Mouse (Mus musculus) embryo, embryonic 10 days (tissue): Measurements from ENCODE around the gene Erbb3.

ENCODE experiments used
- DNase-seq: peaks from one replicate; pipeline ENCODE4 v3.0.0-alpha.2; 2015; ENCODE audit warnings: low spot score

The Erbb3 gene

DNA sequence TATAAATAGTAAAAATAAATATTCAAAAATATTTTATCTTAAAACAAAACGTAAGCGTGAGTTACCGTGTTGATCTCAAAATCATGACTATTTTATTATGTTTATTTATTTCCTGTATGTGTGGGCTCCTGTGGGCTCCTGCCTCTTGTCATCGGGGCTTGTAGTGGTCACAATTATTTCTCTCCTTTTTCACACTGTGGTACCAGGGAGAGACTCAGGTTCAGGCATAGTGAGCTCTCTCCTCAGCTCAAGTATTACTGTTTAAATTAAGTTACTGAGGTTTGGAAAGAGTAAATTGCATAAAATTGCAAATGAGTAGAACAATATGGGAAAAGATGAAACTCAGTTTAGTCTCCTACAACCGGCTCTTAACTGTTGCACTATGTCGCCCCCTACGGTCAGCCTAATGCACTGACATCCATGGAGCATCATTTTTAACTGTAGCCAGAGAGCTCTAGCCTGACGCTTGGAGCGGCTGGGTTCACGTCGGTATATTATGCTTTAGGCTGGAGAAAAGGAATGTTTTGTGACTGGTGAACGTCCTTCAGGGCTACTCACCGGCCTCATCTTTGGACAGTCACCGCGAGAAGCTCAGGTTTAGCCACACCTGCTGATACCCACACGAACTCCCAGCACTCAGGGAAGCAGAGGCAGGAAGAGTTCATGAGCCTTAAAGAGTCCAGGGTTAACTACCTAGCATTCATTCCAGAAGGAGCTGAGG lies 23.1 kb upstream of the Erbb3 start:
- DNase-seq, result peak; percentile 93

- DNase-seq, result no peak
Measured at GRCm38 (mm10) chr10:128606483-128606882, 17.0 kb upstream of the Erbb3 start.

DNA sequence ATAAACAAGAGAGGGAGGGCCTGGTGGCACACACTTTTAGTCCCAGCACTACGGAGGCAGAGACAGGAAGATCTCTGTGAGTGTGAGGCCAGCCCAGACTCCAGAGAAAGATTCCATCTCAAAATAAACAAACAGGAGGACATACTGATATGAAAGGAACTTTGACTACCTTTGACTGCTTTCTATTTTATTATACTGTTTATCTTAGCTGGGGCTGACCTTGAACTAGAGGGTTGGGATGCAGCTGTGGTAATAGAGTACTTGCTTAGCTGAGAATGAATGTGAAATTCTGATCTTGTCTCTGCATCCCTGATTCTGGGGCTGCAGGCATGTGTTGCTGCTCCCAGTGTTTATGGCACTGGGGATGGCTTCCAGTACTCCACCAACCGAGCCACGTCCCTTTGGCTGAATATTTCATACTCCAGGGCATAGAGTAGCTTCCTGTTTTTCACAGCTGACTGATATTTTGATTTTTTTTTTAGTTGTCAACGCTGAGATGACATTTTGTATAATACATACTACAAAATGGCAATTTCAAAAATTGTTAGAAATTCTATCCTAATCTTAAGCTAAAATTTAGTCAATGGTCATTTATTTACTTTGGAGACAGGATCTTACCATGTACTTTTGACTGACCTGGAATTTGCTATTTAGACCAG lies 13.1 kb upstream of the Erbb3 start:
- DNase-seq, result no peak

DNA sequence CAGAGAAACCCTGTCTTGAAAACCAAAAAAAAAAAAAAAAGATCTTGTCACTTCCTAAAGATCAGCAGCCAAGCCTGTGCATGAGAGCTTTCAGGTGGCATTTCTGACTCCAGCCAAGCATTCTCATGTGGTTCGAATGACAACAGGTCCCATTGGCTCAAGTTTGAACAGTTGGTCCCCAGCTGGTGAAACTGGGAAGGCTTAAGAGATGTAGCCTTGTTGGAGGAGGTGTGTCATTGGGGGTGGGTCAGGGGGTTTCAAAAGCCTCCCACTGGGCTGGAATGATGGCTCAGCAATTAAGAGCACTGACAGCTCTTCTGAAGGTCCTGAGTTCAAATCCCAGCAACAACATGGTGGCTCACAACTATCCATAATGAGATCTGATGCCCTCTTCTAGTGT lies 12.0 kb upstream of the Erbb3 start:
- DNase-seq, result no peak

DNA sequence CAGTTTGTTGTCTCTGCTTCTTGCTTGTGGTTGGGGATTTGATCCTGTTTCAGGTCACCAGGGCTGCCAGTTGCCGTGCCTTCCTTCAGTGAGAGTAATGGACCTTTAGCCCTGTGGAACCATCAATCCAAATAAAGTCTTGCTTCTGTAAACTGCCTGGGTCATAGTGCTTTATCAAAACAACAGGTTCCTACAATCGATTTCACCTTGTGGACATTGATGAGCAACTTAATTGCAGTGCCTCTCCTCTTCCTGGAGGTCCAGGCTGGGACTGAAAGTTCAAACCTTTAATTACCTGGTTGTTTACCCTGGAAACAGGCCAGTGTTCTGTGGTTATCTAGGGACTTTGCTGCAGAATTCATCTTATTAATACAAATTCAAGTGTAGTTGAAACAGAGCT lies 9.0 kb upstream of the Erbb3 start:
- no peak for DNase-seq

- no peak for DNase-seq
Measured at GRCm38 (mm10) chr10:128592797-128593196, 3.3 kb upstream of the Erbb3 start.

- no peak for DNase-seq
Measured at GRCm38 (mm10) chr10:128591436-128591835, 2.0 kb upstream of the Erbb3 start.

DNA sequence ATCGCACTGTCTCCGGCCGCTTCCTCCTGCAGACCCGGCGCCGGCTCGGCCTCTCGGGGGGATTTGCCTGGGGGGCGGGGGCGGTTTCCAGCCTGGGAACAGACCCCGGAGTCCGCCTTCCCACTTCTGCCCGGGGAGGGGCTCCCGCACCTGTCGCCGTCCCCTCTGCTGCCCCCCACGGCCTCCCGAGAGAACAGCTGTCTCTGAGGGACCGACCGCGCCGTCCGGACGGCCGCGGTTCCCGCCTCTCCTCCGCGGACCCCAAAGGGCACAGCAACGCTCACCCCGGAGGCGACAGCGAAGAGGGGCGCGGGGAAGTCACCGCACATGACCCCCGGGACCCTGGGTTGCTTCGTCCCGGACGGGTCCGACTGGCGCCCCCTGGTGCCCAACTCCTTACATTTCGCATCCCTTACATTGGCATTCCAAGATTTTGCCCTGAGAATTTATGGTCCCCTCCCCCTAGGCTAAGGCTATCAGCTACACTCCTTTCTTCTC lies 790 bp upstream of the Erbb3 start:
- peak; percentile 87 for DNase-seq

DNA sequence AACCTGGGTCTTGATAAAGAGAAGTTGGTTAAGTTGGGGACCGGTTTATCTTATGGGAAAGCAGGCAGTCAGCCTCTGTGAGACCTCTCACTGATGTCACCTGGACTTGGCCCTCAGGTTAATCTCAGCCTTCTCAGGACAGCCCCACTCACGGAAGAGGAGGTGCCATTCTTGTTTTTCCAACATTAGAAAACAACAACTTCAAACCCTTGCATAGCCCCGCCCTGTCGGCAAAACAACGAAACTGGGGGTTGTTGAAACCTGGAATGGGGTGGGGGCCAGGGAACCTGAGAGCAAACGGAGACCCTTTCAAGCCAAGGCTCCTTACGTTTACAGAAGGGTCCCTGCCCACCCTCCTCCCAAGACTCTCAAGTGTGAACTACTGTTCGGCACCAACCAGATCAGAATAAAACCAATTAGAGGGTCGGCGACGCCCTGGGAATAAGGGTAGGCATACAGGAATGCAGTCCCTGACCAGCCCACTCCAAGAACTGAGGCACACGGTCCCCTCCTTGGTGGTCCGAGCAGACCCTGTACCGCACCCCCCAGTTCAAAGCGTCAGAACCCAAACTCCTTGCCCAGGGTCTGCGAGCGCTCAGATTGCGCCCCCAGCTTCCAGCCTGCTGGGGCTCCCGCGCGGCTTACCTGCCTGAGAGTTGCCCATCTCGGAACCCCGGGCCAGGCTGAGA lies 533 bp downstream of the Erbb3 start:
- peak; percentile 23 for DNase-seq

GRCm38 (mm10) chr10:128588136-128588535 lies 1.3 kb downstream of the Erbb3 start:
- DNase-seq, result peak; percentile 16

DNA sequence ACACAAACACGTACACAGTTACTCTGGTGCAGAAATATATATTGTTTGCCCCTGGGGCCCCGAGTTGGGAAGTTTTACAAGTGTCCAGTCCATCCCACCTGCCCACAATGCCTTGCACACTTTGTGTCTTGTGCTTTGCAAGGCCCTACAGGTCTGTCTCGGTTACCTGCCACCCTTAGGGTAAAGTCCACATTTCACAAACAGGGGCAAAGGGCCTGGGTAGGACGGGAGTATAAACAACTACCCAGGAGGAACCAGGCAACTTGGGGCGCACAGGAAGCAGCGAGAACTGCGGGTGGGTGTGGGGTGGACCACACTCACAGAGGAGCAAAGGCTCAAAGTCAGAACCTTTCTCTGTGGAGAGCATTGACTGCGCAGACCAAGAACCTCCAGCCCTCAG lies 1.8 kb downstream of the Erbb3 start:
- DNase-seq, result no peak

DNA sequence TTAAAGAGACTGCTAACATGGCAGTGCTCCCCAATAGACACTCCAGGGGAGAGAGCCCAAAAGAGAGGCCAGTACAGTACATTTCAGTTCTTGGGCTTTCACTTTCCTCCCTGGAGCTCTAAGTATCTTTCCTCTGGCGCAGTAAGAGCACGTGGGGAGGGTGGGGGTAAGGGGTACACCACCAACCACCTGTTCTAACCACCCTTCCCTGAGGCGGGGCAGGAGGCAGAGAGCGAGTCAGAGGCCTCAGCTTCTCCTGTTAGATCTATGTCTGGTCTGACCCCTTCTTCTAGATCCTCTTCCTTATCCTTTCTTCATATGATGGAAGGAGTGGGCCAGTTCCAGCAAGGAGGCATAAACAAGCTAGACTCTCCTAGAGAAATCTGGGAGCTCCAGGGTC lies 2.3 kb downstream of the Erbb3 start:
- no peak for DNase-seq

DNA sequence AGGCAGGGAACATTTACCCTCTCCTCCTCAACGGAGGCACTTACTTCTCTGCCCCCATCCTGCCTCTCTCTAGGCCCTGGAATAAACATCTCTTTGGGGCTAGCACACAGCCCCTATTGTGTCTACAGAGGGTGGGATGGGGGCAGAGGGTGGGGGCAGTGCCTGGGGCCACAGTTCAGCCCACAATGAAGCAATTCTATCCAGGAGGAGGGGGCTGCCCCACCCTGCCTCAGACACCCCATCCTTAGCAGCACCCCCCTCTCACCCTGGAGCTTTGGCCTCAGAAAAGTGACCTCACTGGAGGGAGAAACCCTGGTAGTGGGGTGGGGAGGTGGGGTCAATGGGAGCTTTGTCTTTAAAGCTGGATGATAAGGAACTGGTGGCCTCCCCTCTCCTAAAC lies 2.9 kb downstream of the Erbb3 start:
- no peak for DNase-seq

- peak; percentile 37 for DNase-seq
Measured at GRCm38 (mm10) chr10:128584386-128584785, 5.1 kb downstream of the Erbb3 start.

DNA sequence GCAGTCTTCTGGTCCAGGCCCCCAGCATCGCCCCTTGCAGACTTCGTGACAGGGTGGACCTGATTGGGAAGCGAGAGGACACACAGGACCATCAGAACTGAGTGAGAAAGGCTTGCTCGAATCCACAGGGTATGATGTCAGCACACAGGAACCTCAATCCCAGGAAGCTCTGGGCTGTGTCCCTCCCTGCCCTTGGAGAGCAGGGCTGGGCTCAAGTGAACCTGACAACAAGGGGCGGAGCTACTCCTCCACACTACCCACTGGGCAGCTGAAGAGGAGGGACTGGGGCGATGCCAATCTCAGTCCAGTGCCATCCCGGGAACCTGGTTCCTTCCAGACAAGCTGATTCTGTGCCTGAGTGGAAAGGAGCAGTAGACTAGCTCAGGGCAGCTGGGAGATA lies 5.8 kb downstream of the Erbb3 start:
- peak; percentile 21 for DNase-seq

GRCm38 (mm10) chr10:128579731-128580130 lies 9.7 kb downstream of the Erbb3 start:
- DNase-seq, result no peak

DNA sequence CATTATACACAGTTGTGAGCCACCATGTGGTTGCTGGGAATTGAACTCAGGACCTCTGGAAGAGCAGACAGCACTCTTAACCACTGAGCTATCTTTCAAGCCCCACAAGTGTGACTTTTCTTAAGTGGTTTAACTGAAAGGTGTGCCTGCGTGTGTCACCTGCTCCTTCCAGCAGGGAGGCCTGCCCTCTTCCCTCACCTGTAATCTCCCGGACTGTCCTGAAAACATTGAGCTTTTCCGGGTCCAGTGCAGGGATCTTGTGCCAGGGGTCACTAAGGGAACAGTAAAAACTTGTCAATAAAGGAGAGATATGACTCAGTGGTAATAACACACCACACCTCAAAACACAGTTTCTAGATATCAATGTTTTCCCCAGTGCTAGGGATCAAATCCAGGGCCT lies 10.2 kb downstream of the Erbb3 start:
- no peak for DNase-seq

GRCm38 (mm10) chr10:128578330-128578729 lies 11.1 kb downstream of the Erbb3 start:
- no peak for DNase-seq

DNA sequence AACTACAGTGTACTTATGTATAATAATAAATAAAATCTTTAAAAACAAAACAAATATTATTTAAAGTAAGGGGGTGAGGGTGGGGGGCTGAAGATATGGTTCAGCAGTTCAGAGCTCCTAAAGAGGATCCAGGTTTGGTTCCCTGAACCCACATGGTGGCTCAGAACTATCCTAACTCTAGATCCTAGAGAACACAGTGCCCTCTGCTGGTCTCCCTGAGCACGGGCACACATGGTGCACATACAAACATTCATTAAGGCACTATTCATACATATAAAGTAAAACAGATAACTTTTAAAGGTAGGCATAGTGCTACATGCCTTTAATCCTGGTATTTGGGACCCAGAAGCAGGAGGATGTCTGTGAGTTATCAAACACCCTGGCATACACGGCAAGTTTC lies 14.4 kb downstream of the Erbb3 start:
- peak; percentile 29 for DNase-seq

DNA sequence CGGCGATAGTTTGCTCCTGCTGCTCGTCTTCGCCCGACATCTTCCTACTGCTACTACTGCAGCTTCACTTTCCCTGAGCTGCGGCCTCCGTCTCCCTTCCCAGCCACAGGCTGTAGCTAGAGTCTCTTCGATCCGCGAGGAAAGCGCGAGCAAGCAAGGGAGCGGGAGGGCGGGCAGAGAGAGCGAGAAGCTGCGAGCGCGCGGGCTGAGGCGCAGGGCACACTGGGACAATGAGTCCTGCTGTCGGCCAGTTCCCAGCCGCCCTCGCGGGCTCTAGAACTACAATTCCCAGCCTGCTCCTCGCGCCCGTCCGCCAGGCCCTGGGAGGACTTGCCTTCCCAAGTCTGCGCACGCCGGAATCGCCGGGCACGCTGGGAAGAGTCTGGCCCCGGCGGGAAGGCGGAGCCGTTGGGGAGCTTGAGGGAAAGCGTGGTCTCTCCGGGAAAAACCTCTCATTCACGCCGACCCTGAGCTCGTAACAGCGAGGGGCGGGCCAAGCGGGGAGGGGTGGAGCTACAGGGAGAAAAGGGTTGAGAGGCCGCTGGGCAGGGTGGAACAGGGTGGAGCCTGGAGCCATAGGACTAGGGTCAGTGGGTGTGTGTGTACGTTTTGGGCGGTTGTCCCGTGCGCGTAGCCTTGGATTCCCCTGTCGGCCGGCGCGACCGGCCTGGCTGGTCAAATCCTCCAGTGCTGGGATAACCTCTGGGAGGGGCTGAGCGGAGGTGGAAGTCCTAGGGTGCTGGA lies 23.5 kb downstream of the Erbb3 start, which contains the start of gene Pa2g4:
Gene Pa2g4, minus strand, starts transcription at position 200 of the 744 bp plus-strand sequence.
- peak; percentile 99 for DNase-seq

- peak; percentile 59 for DNase-seq
Measured at GRCm38 (mm10) chr10:128565206-128565787, 24.2 kb downstream of the Erbb3 start.

- DNase-seq, result no peak
Measured at GRCm38 (mm10) chr10:128563544-128563943, 25.9 kb downstream of the Erbb3 start.
